Mouse (Mus musculus) heart, adult 2 months (tissue): ENCODE measurements around the gene Map3k20.

Source experiments
- CTCF ChIP-seq: fragments of 200-600 bp; IDR thresholded peaks from 2 replicates; pipeline ENCODE4 v1.8.1; 2022; ENCODE audit warnings: antibody characterized with exemption, mild to moderate bottlenecking, moderate library complexity
- POLR2A ChIP-seq: fragments of 200-500 bp; IDR thresholded peaks from 2 replicates; pipeline ENCODE4 v1.6.1; 2011; ENCODE audit warnings: mild to moderate bottlenecking, low read depth, low read length, control low read depth; ENCODE audit not compliant: insufficient read depth

DNA sequence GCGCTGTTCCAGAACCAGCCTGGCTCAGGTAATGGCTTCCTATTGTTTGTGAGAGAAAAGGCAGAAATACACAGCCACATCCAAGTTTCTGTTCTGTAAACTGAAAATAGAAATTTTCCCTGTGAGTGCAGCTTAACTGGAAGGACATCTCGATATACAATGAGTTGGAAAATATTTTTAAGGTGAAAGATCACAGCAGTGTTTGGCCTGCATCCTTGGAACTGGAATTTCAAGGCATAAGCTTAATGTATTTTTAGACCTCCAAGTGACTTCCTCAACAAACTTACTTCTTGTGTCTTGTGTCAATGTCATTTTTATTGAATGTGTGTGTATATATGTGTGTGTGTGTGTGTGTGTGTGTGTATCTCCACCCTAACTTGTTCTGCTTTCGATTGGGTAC lies 90.4 kb downstream of the Map3k20 start:
- no peak for TF ChIP-seq CTCF
- no peak for TF ChIP-seq POLR2A
